18 mouse cellular contexts compared by ENCODE assay signal in genomic region chr2:127588897-127589296, GRCm38 (mm10). TPM values are rescaled to one million over a fixed set of nuclear protein-coding genes. Genes with fewer than 3 reads are reported as not detected.
DNase-seq lines count a peak whose midpoint lies in the region; ATAC-seq and TF ChIP-seq lines count a peak whose summit lies in the region.
"Had no signal": no experiment of that assay in that cellular context is flagged by ENCODE, and none has a peak within 500 bp of the region (broad histone marks: within the 10 kb centered on the region; RNA-seq: fewer than 3 reads in every experiment).

No protein-coding gene starts in this region.

- ATAC-seq in forebrain, embryonic 13.5 days: no peak
- no peak for ATAC-seq in forebrain, embryonic 11.5 days (replicated peaks; ENCODE audit: low FRiP score)
- ATAC-seq in liver, embryonic 12.5 days: no peak
- no peak for ATAC-seq in liver, embryonic 15.5 days (ENCODE audit: insufficient read depth)
- ATAC-seq in intestine, embryonic 16.5 days: no peak
- ATAC-seq: hindbrain, embryonic 16.5 days had no signal

- DNase-seq in forebrain, embryonic 11.5 days (ENCODE audit: low spot score): no peak
- DNase-seq in liver: no peak
- DNase-seq: cerebellum, postnatal 10 days; gastrocnemius, postnatal 10 days; kidney, adult 18-20 months; kidney, postnatal 36 days; layer of hippocampus, adult 9-11 months; right cerebral cortex, adult 18-20 months; thymus, postnatal 4 days had no signal

- peaks cover 26% of the 10 kb centered on the region for H3K4me1 ChIP-seq in forebrain, embryonic 13.5 days
- peaks cover 8% of the 10 kb centered on the region; the same call in 1 of the 2 replicates for H3K4me1 ChIP-seq in forebrain, embryonic 11.5 days (replicated peaks; ENCODE audit: control insufficient read depth, insufficient read depth, low read length)
- peaks cover 40% of the 10 kb centered on the region for H3K4me1 ChIP-seq in liver, embryonic 12.5 days
- peaks cover 1% of the 10 kb centered on the region for H3K4me1 ChIP-seq in ES-Bruce4 (ENCODE audit: control insufficient read depth, insufficient read depth, low read length)
- H3K4me1 ChIP-seq in liver, embryonic 15.5 days (replicated peaks): peaks cover 37% of the 10 kb centered on the region
- H3K4me1 ChIP-seq in intestine, embryonic 16.5 days (ENCODE audit: control insufficient read depth, insufficient read depth, low read length): peaks cover 21% of the 10 kb centered on the region

- H3K4me3 ChIP-seq in forebrain, embryonic 13.5 days: no peak overlapping the region
- H3K4me3 ChIP-seq in forebrain, embryonic 11.5 days (ENCODE audit: low read depth, low read length): no peak overlapping the region
- H3K4me3 ChIP-seq in liver, embryonic 12.5 days: peak overlapping the region; percentile 87
- H3K4me3 ChIP-seq in ES-Bruce4 (ENCODE audit: low read depth, low read length): peak overlapping the region; percentile 35; the same call in 1 of the 2 replicates
- 0 out of 2 replicates have a peak overlapping the region, but pooled peaks have one; percentile 78 for H3K4me3 ChIP-seq in liver, embryonic 15.5 days (replicated peaks)
- H3K4me3 ChIP-seq in intestine, embryonic 16.5 days (ENCODE audit: low read length): no peak overlapping the region

- no peak for TF ChIP-seq EP300 in ES-Bruce4 (IDR thresholded peaks at IDR 0.05; ENCODE audit: insufficient read depth, low read depth, low read length)

- 0 out of 2 replicates have a peak, but pooled peaks cover 3% of the 10 kb centered on the region for H3K27me3 ChIP-seq in forebrain, embryonic 13.5 days
- H3K27me3 ChIP-seq in forebrain, embryonic 11.5 days (ENCODE audit: control insufficient read depth, insufficient read depth, low read length): no peaks in the 10 kb centered on the region
- H3K27me3 ChIP-seq in liver, embryonic 12.5 days (replicated peaks): no peaks in the 10 kb centered on the region
- H3K27me3 ChIP-seq in ES-Bruce4 (ENCODE audit: control insufficient read depth, insufficient read depth, low read length, poor library complexity, severe bottlenecking): no peaks in the 10 kb centered on the region
- peaks cover 3% of the 10 kb centered on the region; the same call in 1 of the 2 replicates for H3K27me3 ChIP-seq in liver, embryonic 15.5 days
- H3K27me3 ChIP-seq in intestine, embryonic 16.5 days (replicated peaks; ENCODE audit: control insufficient read depth, insufficient read depth, low read length): no peaks in the 10 kb centered on the region
- H3K27me3 ChIP-seq: limb, embryonic 12.5 days; lung, embryonic 15.5 days had no signal

- TF ChIP-seq CTCF in ES-Bruce4 (IDR thresholded peaks at IDR 0.05; ENCODE audit: low read depth, low read length): no peak

- peaks cover 30% of the 10 kb centered on the region for H3K36me3 ChIP-seq in forebrain, embryonic 13.5 days (ENCODE audit: poor library complexity, severe bottlenecking)
- H3K36me3 ChIP-seq in forebrain, embryonic 11.5 days (ENCODE audit: control insufficient read depth, insufficient read depth, low read length): no peaks in the 10 kb centered on the region
- H3K36me3 ChIP-seq in liver, embryonic 12.5 days: peaks cover 32% of the 10 kb centered on the region
- H3K36me3 ChIP-seq in ES-Bruce4 (ENCODE audit: control insufficient read depth, insufficient read depth, low read length, poor library complexity, severe bottlenecking): peaks cover 6% of the 10 kb centered on the region; the same call in 1 of the 2 replicates
- peaks cover 26% of the 10 kb centered on the region for H3K36me3 ChIP-seq in liver, embryonic 15.5 days (replicated peaks)
- no peaks in the 10 kb centered on the region for H3K36me3 ChIP-seq in intestine, embryonic 16.5 days (ENCODE audit: control insufficient read depth, insufficient read depth, low read length)

- no peak overlapping the region for H3K27ac ChIP-seq in forebrain, embryonic 13.5 days
- H3K27ac ChIP-seq in forebrain, embryonic 11.5 days (ENCODE audit: low read depth, low read length): no peak overlapping the region
- no peak overlapping the region for H3K27ac ChIP-seq in liver, embryonic 12.5 days
- no peak overlapping the region for H3K27ac ChIP-seq in ES-Bruce4 (ENCODE audit: insufficient read depth, low read length)
- no peak overlapping the region for H3K27ac ChIP-seq in liver, embryonic 15.5 days (replicated peaks)
- no peak overlapping the region for H3K27ac ChIP-seq in intestine, embryonic 16.5 days (ENCODE audit: low read length)
- H3K27ac ChIP-seq: heart, embryonic 10.5 days; limb, embryonic 12.5 days; lung, embryonic 15.5 days had no signal

- 89% methylated on average over 9 of the region's 9 CpGs for WGBS in forebrain, embryonic 13.5 days
- 93% methylated on average over 9 of the region's 9 CpGs for WGBS in forebrain, embryonic 11.5 days
- 78% methylated on average over 9 of the region's 9 CpGs for WGBS in liver, embryonic 12.5 days (ENCODE audit: insufficient replicate concordance)
- 71% methylated on average over 9 of the region's 9 CpGs for WGBS in liver, embryonic 15.5 days (ENCODE audit: insufficient replicate concordance)
- 91% methylated on average over 9 of the region's 9 CpGs for WGBS in intestine, embryonic 16.5 days

- no peaks in the 10 kb centered on the region for H3K9me3 ChIP-seq in forebrain, embryonic 13.5 days (replicated peaks)
- H3K9me3 ChIP-seq in forebrain, embryonic 11.5 days (ENCODE audit: control insufficient read depth, low read length): no peaks in the 10 kb centered on the region
- H3K9me3 ChIP-seq in liver, embryonic 12.5 days (replicated peaks): no peaks in the 10 kb centered on the region
- H3K9me3 ChIP-seq in ES-Bruce4 (replicated peaks; ENCODE audit: control insufficient read depth, insufficient read depth, low read length, poor library complexity, severe bottlenecking): no peaks in the 10 kb centered on the region
- H3K9me3 ChIP-seq in liver, embryonic 15.5 days (replicated peaks): no peaks in the 10 kb centered on the region
- H3K9me3 ChIP-seq in intestine, embryonic 16.5 days (ENCODE audit: control insufficient read depth, low read length): no peaks in the 10 kb centered on the region
- H3K9me3 ChIP-seq: heart, embryonic 10.5 days; limb, embryonic 12.5 days; lung, embryonic 15.5 days had no signal

- 0 out of 2 replicates have a peak overlapping the region, but pooled peaks have one; percentile 3 for H3K4me2 ChIP-seq in forebrain, embryonic 13.5 days
- H3K4me2 ChIP-seq in forebrain, embryonic 11.5 days (ENCODE audit: low read depth, low read length, severe bottlenecking): no peak overlapping the region
- peak overlapping the region; percentile 78 for H3K4me2 ChIP-seq in liver, embryonic 12.5 days
- peak overlapping the region; percentile 79 for H3K4me2 ChIP-seq in liver, embryonic 15.5 days
- H3K4me2 ChIP-seq in intestine, embryonic 16.5 days (ENCODE audit: low read depth, low read length): no peak overlapping the region

- H3K9ac ChIP-seq in forebrain, embryonic 13.5 days: 0 out of 2 replicates have a peak overlapping the region, but pooled peaks have one; percentile 83
- no peak overlapping the region for H3K9ac ChIP-seq in forebrain, embryonic 11.5 days (ENCODE audit: low read length)
- no peak overlapping the region for H3K9ac ChIP-seq in liver, embryonic 12.5 days
- no peak overlapping the region for H3K9ac ChIP-seq in ES-Bruce4 (ENCODE audit: low read depth, poor library complexity, severe bottlenecking)
- no peak overlapping the region for H3K9ac ChIP-seq in liver, embryonic 15.5 days
- no peak overlapping the region for H3K9ac ChIP-seq in intestine, embryonic 16.5 days (ENCODE audit: low read depth, low read length)

- TF ChIP-seq POLR2A in ES-Bruce4 (IDR thresholded peaks at IDR 0.05; ENCODE audit: insufficient read depth, low read length): no peak

RNA-seq across cellular contexts. Expression of gene Mrps5, which starts 1.9 kb away (rescaled TPM):
- 181 and 193 TPM in 2 replicates for polyA plus RNA-seq in forebrain, embryonic 13.5 days (2015; fragmentation: Nextera tagmentation; extraction: Ambion mirVana)
- polyA plus RNA-seq in forebrain, embryonic 11.5 days (2014; fragmentation: Nextera tagmentation; extraction: Ambion mirVana): 159 and 167 TPM in 2 replicates
- 132 and 134 TPM in 2 replicates for polyA plus RNA-seq in liver, embryonic 12.5 days (2016; fragmentation: Nextera tagmentation; extraction: Ambion mirVana)
- polyA plus RNA-seq in ES-Bruce4 (2011; ENCODE audit: insufficient read depth, insufficient read length, low read depth, missing spikeins): 200 and 203 TPM in 2 replicates
- polyA plus RNA-seq in liver, embryonic 15.5 days (2015; fragmentation: Nextera tagmentation; extraction: Ambion mirVana): 60.2 and 70.5 TPM in 2 replicates
- 142 and 162 TPM in 2 replicates for polyA plus RNA-seq in intestine, embryonic 16.5 days (2015; fragmentation: Nextera tagmentation; extraction: Ambion mirVana)

RNA-seq across cellular contexts. Expression of gene Zfp661, which starts 2.0 kb away (rescaled TPM):
- 9.4 and 9.7 TPM in 2 replicates for polyA plus RNA-seq in forebrain, embryonic 13.5 days (2015; fragmentation: Nextera tagmentation; extraction: Ambion mirVana)
- polyA plus RNA-seq in forebrain, embryonic 11.5 days (2014; fragmentation: Nextera tagmentation; extraction: Ambion mirVana): 7.2 and 8.9 TPM in 2 replicates
- 1.8 and 2.0 TPM in 2 replicates for polyA plus RNA-seq in liver, embryonic 12.5 days (2016; fragmentation: Nextera tagmentation; extraction: Ambion mirVana)
- polyA plus RNA-seq in ES-Bruce4 (2011; ENCODE audit: insufficient read depth, insufficient read length, low read depth, missing spikeins): 5.4 and 7.6 TPM in 2 replicates
- polyA plus RNA-seq in liver, embryonic 15.5 days (2015; fragmentation: Nextera tagmentation; extraction: Ambion mirVana): 0.74 and 0.96 TPM in 2 replicates
- 2.7 and 3.0 TPM in 2 replicates for polyA plus RNA-seq in intestine, embryonic 16.5 days (2015; fragmentation: Nextera tagmentation; extraction: Ambion mirVana)

RNA-seq across cellular contexts. Expression of gene Prom2, which starts 47.6 kb away (rescaled TPM):
- polyA plus RNA-seq in forebrain, embryonic 13.5 days (2015; fragmentation: Nextera tagmentation; extraction: Ambion mirVana): not detected in 2 replicates
- 0.48 and 0.63 TPM in 2 replicates for polyA plus RNA-seq in forebrain, embryonic 11.5 days (2014; fragmentation: Nextera tagmentation; extraction: Ambion mirVana)
- not detected in 2 replicates for polyA plus RNA-seq in liver, embryonic 12.5 days (2016; fragmentation: Nextera tagmentation; extraction: Ambion mirVana)
- polyA plus RNA-seq in ES-Bruce4 (2011; ENCODE audit: insufficient read depth, insufficient read length, low read depth, missing spikeins): 1.2 and 1.3 TPM in 2 replicates
- not detected in 2 replicates for polyA plus RNA-seq in liver, embryonic 15.5 days (2015; fragmentation: Nextera tagmentation; extraction: Ambion mirVana)
- 0.56 and 0.58 TPM in 2 replicates for polyA plus RNA-seq in intestine, embryonic 16.5 days (2015; fragmentation: Nextera tagmentation; extraction: Ambion mirVana)

Comparison
In these comparisons a context has a peak if more than half of its experiments do, and no peak if none do; other contexts are left out.
1. H3K4me2 ChIP-seq: peak in forebrain, embryonic 13.5 days (single experiment), liver, embryonic 12.5 days (single experiment) and liver, embryonic 15.5 days (single experiment); none in forebrain, embryonic 11.5 days (single experiment) and intestine, embryonic 16.5 days (single experiment).
2. H3K4me3 ChIP-seq: peak in liver, embryonic 12.5 days (single experiment), ES-Bruce4 (single experiment) and liver, embryonic 15.5 days (single experiment); none in forebrain, embryonic 13.5 days (single experiment), forebrain, embryonic 11.5 days (single experiment) and intestine, embryonic 16.5 days (single experiment).